Mouse (Mus musculus) brain, embryonic 14.5 days (tissue): ENCODE data around the gene Gxylt2.

Experiments
- CTCF ChIP-seq: fragments of 200-500 bp; IDR thresholded peaks from 2 replicates; pipeline ENCODE4 v1.5.1; 2012; ENCODE audit warnings: inconsistent platforms, mild to moderate bottlenecking, moderate library complexity, borderline replicate concordance; ENCODE audit not compliant: insufficient read depth, insufficient read length; ENCODE audit errors: extremely low read depth
- POLR2A ChIP-seq: fragments of 200-500 bp; IDR thresholded peaks from 2 replicates; pipeline ENCODE4 v1.6.1; 2012; ENCODE audit warnings: mild to moderate bottlenecking, inconsistent platforms, borderline replicate concordance; ENCODE audit not compliant: poor library complexity, insufficient read depth, insufficient read length, severe bottlenecking; ENCODE audit errors: extremely low read depth

GRCm38 (mm10) chr6:100799290-100799689, 94.8 kb downstream of the Gxylt2 start:
- no peak for TF ChIP-seq POLR2A
- no peak for TF ChIP-seq CTCF
